Mouse (Mus musculus) bone marrow, adult 2 months (tissue): Measurements from ENCODE around the gene Edf1.

Source experiments
- CTCF ChIP-seq: fragments of 200-500 bp; IDR thresholded peaks from 2 replicates; pipeline ENCODE4 v1.5.1; 2011; ENCODE audit warnings: low read length, control low read depth; ENCODE audit not compliant: control insufficient read depth, insufficient read depth
- POLR2A ChIP-seq: fragments of 200-500 bp; IDR thresholded peaks from 2 replicates; pipeline ENCODE4 v1.6.1; 2011; ENCODE audit warnings: low read depth, mild to moderate bottlenecking, control low read depth, low read length, borderline replicate concordance; ENCODE audit not compliant: control insufficient read depth

GRCm38 (mm10) chr2:25578796-25579736, 21.4 kb downstream of the Edf1 start:
- TF ChIP-seq CTCF = no peak
- no peak for TF ChIP-seq POLR2A
